Mouse (Mus musculus) heart, adult 9 months (tissue): ENCODE results near the gene Fgf4.

ENCODE experiments used
- DNase-seq, 2 experiments: peaks; one replicate each; pipeline ENCODE4 v3.0.0; 2022; ENCODE audit warnings: low spot score in 2 of 2

Gene Fgf4

DNA sequence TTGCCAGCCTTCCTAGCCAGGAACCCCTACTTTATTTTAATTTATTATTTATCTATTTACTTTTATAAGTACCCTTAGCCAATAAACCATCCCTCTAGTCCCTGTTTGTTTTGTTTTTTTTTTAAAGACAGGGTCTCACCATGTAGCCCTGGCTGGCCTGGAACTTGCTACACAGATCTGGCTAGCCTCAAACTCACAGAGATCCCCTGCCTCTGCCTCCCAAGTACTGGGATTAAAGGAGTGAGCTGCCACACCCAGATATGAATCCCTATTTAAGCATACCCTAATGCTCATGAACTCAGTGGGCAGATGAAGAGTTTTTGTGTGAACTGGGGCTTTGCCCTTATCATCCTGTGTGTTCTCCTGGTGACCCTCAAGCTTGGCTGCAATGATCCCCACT, at the start of gene Fgf4:
Fgf4 (plus strand) TSS at position 301 of the 400 bp plus-strand sequence.
- no peak for DNase-seq

DNA sequence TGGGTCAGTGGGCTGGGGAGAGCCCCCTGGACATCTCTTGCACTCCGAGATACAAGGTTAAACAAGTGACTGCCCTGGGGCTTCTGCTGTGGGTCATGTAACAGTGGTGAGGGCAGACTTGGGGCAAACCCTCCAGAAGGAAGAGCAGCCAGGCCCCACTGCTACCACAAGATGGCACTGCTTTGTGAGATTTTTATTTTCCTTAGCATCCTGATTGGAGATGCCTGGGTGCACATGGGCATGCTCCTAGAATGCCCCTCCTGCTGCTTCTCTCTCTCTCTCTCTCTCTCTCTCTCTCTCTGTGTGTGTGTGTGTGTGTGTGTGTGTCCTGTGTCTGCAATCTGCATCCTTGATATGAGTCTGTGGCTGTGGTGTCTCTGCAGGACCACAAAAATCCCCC, 48.7 kb upstream of the Fgf4 start:
- DNase-seq = no peak

DNA sequence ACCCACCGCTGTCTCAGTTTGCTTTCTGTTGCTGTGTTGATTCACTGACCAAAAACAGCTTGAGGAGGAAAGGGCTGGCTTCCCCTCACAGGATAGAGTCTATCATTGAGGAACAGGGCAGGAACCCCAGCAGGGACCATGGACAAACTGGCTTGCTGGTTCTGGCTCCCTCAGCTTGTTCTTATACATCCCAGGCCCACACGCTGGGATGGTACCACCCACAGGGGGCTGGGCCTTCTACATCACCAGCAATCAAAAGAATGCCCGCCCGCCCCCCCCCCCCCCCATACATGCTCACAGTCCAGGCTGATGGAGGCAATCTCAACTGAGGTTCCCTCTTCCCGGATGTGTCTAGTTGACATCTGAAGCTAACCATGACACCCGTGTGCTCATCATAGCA, 40.1 kb upstream of the Fgf4 start:
- DNase-seq = no peak

DNA sequence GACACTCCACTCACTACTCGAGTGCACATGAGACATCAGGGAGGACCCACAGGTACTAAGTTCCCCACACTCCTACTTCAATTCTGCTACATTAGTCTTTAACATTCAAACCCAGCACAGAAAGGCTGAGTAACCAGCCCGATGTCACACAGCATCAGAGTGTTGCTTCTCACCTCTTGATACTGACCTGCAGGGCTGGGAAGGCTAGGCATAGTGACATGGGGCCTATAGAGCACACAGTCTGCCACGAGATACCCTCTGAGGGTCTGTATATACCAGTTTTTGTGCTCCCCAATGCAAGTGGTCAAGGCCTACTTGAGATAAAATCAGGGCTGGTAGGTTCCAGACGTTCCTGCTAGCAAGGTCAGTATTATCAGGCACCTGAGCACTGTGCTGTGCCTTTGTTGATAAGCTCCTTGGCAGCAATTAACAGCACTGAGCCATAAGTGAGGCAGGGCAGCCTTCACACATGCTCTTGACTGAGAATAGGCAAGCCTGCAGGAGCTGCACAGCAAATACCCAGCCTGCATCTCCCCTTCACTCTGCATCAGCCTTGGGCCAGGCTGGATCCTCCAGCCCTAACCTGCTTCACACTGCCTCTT, 39.1 kb upstream of the Fgf4 start:
- no peak for DNase-seq

- DNase-seq = no peak
Measured at GRCm38 (mm10) chr7:144811521-144811920, 35.6 kb upstream of the Fgf4 start.

DNA sequence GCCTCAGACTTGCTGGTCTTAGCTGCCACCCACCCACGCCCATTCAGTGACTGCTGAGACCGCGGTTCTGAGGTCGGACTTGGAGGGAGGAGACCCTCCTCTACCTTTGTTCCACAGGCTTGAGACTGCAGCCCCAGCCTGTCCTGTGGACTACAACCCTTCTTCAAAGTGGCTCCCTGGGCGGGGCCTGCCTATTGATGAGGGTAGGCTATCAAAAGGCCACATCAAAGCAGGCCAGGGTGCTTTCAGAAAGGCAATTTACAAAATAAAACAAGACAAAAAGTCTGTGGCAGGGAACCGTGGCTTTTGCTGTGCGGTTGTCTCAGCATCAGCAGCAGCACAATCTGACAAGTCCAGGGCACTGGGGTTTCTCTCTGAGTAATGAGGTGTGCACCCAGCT, 25.3 kb upstream of the Fgf4 start:
- no peak for DNase-seq

GRCm38 (mm10) chr7:144823988-144824387, 23.2 kb upstream of the Fgf4 start:
- DNase-seq = peak in 1 of 2 experiments; percentile 30

DNA sequence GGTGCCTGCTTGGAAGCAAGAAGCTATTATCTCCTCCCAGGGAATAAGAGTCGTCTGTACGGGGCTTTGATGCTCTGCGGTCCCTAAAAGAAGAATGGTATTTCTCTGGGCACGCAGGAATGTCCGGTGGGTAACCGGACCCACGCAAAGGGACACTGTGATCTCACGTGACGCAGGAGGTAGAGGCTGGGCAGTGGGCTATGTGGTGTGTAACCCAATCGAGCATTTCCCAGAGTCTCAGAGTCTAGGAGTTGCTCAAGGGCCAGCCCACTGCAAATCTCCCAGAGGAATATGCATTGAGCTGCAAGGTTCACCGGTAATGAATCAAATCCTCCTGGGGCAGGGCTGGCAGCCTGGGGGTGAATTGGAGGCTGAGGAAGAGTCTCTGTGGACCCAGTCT, 18.8 kb upstream of the Fgf4 start:
- DNase-seq = no peak

DNA sequence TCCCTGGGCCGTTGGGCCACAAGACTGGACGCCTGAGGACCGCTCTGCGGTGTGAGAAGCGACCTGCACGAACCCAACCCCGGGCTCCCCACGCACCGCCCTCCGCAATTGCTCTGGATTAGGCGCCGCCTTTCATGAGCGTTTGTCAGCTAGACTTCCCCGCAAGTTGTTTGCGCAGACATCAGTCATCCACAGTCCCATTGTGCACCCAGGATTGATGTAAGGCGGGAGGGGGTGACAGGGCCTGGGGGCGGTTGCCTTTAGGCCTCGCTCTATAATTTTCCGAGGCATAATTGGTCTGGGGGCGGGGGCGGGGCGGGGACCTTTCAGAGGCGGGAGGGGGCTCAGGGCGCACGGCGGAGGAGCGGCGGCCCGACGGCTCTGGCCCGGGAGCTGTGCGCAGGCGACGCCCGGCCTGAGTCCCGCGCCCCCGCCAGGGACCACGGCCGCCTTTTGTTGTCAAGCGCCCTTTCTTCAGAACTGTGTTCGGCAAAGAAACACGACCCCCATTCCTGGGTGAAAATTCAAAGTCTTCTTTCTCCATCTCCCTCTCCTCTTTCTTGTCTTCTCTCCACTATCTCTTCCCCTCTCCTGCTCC, 9.2 kb upstream of the Fgf4 start, which contains the start of gene Fgf3:
Fgf3 (plus strand) TSS at position 193 of the 598 bp plus-strand sequence.
- no peak for DNase-seq

DNA sequence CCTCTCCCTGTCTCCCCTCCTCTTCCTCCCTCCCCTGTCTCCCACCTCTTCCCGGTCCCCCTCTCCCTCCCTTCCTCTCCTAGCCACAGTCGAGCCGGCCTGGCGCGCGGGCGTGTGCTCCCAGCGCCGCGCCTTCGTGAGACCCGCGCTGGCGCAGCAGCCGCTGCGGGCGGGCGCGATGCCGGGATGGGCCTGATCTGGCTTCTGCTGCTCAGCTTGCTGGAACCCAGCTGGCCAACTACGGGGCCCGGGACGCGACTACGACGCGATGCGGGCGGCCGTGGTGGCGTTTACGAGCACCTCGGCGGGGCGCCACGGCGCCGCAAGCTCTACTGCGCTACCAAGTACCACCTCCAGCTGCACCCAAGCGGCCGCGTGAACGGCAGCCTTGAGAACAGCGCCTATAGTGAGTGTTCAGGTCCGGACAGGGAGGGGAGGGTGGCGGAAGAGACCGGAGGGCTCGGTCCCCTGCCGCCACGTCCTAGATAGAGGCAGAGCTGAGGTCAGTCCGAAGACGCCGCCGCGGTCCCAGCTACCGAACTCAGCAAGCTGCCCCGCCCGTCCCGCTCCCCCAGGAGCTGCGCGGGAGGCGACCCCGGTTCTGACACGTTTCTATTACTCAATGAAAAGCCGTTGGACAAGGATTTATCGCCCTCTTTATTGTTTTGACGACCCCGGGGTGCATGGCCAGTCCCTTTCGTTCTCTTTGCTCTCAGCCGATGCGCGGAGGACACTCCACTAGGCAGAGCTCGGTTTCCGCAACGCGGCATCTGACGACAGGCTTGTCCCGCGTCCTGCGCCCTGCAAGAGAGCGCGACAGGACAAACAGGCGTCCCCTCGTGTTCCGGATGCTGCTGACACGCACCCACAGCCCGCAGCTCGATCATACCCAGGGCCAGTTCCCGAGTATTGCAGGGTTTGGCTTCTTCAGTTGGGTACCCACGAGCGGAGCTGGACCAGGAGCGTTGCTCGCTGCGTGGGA, 8.4 kb upstream of the Fgf4 start:
- no peak for DNase-seq

DNA sequence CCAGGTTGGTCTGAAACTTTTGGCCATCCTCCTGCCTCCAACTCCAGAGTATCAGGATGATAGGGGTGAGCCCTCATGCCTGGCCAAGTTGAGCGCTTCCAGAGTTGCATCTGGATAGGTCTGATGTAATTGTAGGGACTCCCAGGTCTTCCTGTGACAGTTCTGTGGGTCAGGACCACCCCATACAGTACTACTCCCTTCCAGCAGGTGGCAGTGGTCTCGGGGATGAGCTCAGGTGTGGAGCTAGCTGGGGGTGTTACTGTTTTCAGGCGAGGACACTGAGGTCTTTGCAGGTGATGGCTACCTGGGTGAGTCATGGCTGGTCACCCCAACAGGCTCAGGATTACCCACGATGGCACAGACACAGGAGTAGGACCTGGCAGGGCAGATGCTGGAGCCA, 1.0 kb upstream of the Fgf4 start:
- no peak for DNase-seq

DNA sequence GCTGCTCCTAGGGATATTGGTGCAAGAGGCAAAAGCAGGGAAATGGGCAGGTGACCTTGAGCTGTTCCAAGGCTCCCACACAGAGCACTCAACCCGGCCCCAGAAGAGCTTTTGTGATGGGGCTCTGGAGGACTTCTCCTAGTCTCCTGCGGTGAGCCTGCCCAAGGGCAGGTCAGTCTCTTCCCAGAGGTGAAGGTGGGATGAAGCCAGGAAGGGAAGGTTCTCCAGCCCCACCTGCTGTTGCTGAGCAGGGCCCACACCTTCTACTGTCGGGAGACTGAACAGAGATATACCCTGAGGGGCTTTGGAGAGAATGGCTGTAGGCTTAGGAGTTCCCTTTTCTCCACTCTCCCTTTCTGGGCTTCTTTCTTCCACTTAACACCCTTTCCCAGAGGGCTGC, 4.2 kb downstream of the Fgf4 start:
- DNase-seq = no peak

- DNase-seq = no peak
Measured at GRCm38 (mm10) chr7:144854966-144855365, 7.8 kb downstream of the Fgf4 start.

DNA sequence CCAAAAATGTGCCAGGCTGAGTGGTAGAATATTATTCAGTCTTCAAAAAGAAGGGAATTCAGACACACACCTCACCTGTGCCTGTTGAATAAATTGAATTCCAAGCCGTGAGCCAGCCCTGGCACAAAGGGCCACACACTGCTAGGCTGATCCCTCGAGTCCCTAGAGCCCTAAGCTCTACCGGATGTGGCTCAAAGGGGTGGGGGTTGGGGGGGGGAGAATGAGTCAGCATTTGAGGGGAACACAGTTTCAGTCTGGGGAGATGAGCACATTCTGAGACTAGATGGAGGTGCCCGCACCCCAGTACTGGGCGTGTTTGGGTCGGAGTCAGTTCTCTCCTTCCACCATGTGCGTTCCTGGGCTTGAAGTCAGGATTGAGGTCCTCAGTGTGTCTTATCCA, 10.0 kb downstream of the Fgf4 start:
- no peak for DNase-seq

DNA sequence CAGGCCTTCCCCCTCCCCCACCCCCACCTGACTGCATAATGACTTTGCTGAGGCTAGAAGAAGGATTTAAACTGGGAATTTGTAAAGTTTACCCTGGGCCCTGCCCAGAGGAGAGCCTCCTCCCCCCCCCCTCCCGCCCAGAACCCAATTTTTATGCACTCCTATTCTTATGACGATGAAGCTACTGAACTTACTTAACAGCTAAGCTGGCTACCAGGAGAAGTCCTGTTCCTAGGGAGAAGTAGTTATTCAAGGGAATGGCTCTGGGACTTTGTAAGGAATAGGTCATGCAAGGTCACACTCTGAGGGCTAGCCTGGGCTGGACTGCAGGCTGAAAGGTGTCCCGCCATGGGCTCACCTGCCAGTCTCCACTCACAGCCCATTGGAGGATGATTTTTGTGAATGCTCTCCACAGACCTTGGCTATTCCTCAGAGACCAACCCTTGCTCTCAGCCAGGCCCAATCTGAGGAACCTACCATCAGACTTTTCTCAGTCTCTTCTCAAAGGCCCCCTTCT, 10.7 kb downstream of the Fgf4 start:
- no peak for DNase-seq

GRCm38 (mm10) chr7:144858702-144859101, 11.5 kb downstream of the Fgf4 start:
- no peak for DNase-seq

DNA sequence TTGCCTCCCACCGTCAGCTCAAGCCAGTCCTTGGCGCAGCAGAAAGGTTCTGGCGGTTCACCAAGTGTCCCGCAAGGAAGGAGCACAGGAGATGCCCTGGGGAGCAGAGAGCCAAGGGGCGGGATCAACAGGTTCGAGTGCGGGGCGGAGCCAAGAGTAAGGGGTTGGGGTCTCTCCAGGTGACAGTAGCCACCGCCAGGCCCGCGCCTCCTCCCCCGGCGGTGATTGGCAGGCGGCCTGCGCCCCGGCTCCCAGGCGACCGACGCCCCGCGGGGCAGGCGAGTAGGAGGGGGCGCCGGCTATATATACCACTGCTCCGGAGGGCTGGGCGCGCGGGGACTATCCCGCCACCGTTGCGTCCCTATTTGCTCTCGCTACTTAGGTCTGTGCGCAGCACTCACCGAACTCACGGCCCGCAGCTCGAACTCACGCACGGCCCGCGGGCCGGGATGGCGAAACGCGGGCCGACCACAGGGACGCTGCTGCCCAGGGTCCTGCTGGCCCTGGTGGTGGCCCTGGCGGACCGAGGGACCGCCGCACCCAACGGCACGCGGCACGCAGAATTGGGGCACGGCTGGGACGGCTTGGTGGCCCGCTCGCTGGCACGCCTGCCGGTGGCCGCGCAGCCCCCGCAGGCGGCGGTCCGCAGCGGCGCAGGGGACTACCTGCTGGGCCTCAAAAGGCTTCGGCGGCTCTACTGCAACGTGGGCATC, 14.0 kb downstream of the Fgf4 start:
- DNase-seq = no peak

DNA sequence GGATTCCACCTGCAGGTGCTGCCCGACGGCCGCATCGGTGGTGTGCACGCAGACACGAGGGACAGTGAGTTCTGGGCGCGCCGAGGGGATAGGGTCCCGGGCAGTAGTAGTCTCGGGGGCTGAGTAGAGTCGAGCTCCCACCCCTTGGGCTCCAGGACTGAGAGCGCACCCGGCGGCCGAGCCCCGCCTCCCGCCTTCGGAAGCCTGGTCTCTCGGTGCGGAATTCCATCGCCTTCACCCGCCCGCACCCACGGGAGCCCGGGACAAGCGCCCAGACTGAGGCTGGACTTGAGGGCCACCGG, 14.6 kb downstream of the Fgf4 start:
- DNase-seq = no peak

DNA sequence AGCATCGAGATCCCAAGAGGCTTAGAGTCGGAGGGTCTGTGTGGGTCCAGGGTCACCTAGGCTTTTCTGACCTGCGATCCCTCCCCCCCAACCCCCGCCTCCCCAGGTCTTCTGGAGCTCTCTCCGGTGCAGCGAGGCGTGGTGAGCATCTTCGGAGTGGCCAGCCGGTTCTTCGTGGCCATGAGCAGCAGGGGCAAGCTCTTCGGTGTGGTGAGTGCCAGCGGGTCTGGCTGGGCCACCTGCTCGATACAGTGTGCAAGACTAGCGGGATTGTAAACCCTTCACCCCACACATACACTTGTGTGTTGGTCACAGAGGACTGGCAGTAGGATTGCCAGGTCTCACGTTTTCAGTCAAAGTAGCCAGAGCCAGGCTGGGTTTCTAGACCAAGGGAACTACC, 15.0 kb downstream of the Fgf4 start:
- DNase-seq = no peak

DNA sequence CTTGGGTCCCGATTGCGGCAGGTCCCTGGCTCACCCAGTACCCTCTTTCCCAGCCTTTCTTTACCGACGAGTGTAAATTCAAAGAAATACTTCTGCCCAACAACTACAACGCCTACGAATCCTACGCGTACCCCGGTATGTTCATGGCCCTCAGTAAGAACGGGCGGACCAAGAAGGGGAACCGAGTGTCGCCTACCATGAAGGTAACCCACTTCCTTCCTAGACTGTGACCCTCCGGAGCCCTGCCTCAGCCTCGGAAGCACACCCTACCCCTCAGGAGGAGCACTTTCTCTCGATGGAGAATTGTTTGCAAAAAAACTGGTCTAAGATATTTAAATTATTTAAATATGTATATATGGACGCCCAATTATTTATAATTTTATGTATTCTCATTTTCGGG, 15.5 kb downstream of the Fgf4 start:
- no peak for DNase-seq

GRCm38 (mm10) chr7:144863196-144863595, 16.0 kb downstream of the Fgf4 start:
- no peak for DNase-seq

GRCm38 (mm10) chr7:144864160-144864670, 17.0 kb downstream of the Fgf4 start:
- no peak for DNase-seq
